ENCODE assay signal across 16 mouse cellular contexts in the genomic region with DNA sequence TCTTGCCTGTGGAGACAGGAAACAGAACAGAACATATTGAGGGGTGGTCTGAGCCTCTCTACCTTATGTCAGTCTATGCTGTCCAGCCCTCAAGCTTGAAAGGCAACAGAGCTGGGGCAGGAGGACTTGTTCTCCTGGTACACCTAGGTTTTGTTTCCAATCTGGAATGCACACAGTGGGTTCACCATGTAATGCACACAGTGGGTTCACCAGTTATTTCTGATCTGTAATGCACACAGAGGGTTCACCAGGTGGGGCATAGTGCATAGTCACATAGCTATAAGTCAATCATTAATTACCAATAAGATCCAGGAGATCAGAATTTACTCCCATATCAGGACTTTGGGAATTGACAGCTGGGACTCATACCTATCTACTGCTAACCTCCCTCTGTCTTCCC.
"Had no signal": no experiment of that assay in that cellular context is flagged by ENCODE, and none has a peak within 500 bp of the region (broad histone marks: within the 10 kb centered on the region; RNA-seq: fewer than 3 reads in every experiment).

No protein-coding gene starts in this region.

- H3K27ac ChIP-seq: neural tube, embryonic 13.5 days; neural tube, embryonic 15.5 days; stomach, embryonic 15.5 days; stomach, postnatal 0 days had no signal

- H3K9ac ChIP-seq: neural tube, embryonic 13.5 days; neural tube, embryonic 15.5 days; stomach, embryonic 15.5 days had no signal

- DNase-seq: retina, postnatal 1 day; right cerebral cortex, adult 18-20 months; right cerebral cortex, postnatal 14 days; right cerebral cortex, postnatal 25 days; right cerebral cortex, postnatal 4 days; spleen, adult 18-20 months; thymus, adult 18-20 months; thymus, adult 2 months; thymus, postnatal 14 days; thymus, postnatal 25 days; thymus, postnatal 36 days; thymus, postnatal 4 days had no signal

- H3K9me3 ChIP-seq: neural tube, embryonic 13.5 days; neural tube, embryonic 15.5 days; stomach, embryonic 15.5 days had no signal

- H3K4me3 ChIP-seq: neural tube, embryonic 13.5 days; neural tube, embryonic 15.5 days; stomach, embryonic 15.5 days had no signal

- H3K4me2 ChIP-seq: neural tube, embryonic 13.5 days; neural tube, embryonic 15.5 days; stomach, embryonic 15.5 days had no signal

- H3K27me3 ChIP-seq: neural tube, embryonic 13.5 days; neural tube, embryonic 15.5 days; stomach, embryonic 15.5 days had no signal

- H3K4me1 ChIP-seq: neural tube, embryonic 13.5 days; neural tube, embryonic 15.5 days; stomach, embryonic 15.5 days had no signal

- H3K36me3 ChIP-seq: neural tube, embryonic 13.5 days; neural tube, embryonic 15.5 days; stomach, embryonic 15.5 days had no signal
